Mouse (Mus musculus) layer of hippocampus, adult 18-20 months (tissue): Measurements from ENCODE around the gene Inpp4b. TPM values are rescaled to one million over a fixed set of nuclear protein-coding genes. Genes with fewer than 3 reads are reported as not detected.
"Not testable (repeated sequence)": the region's sequence is repeated elsewhere in the genome, so short reads cannot be mapped to it uniquely, and the experiment has no call there.

Source experiments
- DNase-seq, 2 experiments: peaks; one replicate each; pipeline ENCODE4 v3.0.0; 2022; ENCODE audit warnings: low spot score in 2 of 2
- total RNA-seq, 2 experiments: library from RNA; stranded (reverse); gene quantifications; 2 replicates each; pipeline ENCODE4 v1.2.3; 2021

Inpp4b gene
- total RNA-seq, 2 experiments from 2014 or later: 10.4 to 10.9 TPM

GRCm38 (mm10) chr8:81888843-81889242 is 546.5 kb downstream of the Inpp4b start:
- no peak for DNase-seq

GRCm38 (mm10) chr8:81893292-81893691 is 550.9 kb downstream of the Inpp4b start:
- DNase-seq: no peak

GRCm38 (mm10) chr8:81946812-81947211 is 604.5 kb downstream of the Inpp4b start:
- DNase-seq: no peak

- no peak for DNase-seq
Measured at GRCm38 (mm10) chr8:81953101-81953500, 610.7 kb downstream of the Inpp4b start.

GRCm38 (mm10) chr8:81985128-81985665 is 642.8 kb downstream of the Inpp4b start:
- DNase-seq: no peak

GRCm38 (mm10) chr8:81992966-81993365 is 650.6 kb downstream of the Inpp4b start:
- DNase-seq: no peak

GRCm38 (mm10) chr8:81996239-81996638 is 653.9 kb downstream of the Inpp4b start:
- DNase-seq: no peak

- peak; percentile 20 to 65 for DNase-seq
Measured at GRCm38 (mm10) chr8:81996823-81997222, 654.5 kb downstream of the Inpp4b start.

- no peak for DNase-seq
Measured at GRCm38 (mm10) chr8:82004158-82004557, 661.8 kb downstream of the Inpp4b start.

GRCm38 (mm10) chr8:82005466-82005865 is 663.1 kb downstream of the Inpp4b start:
- DNase-seq: no peak

- no peak for DNase-seq
Measured at GRCm38 (mm10) chr8:82017792-82018191, 675.4 kb downstream of the Inpp4b start.

- no peak for DNase-seq
Measured at GRCm38 (mm10) chr8:82027401-82027800, 685.0 kb downstream of the Inpp4b start.

- DNase-seq: peak; percentile 8 to 75
Measured at GRCm38 (mm10) chr8:82028896-82029295, 686.5 kb downstream of the Inpp4b start.

GRCm38 (mm10) chr8:82032035-82032434 is 689.7 kb downstream of the Inpp4b start:
- DNase-seq: not testable (repeated sequence)

- no peak for DNase-seq
Measured at GRCm38 (mm10) chr8:82054030-82054429, 711.7 kb downstream of the Inpp4b start.

GRCm38 (mm10) chr8:82067619-82068018 is 725.3 kb downstream of the Inpp4b start:
- peak; percentile 16 to 72 for DNase-seq

GRCm38 (mm10) chr8:82079267-82079666 is 736.9 kb downstream of the Inpp4b start:
- DNase-seq: no peak

- not testable (repeated sequence) for DNase-seq
Measured at GRCm38 (mm10) chr8:82086631-82087030, 744.3 kb downstream of the Inpp4b start.

- DNase-seq: no peak
Measured at GRCm38 (mm10) chr8:82090901-82091300, 748.5 kb downstream of the Inpp4b start.

GRCm38 (mm10) chr8:82093274-82093673 is 750.9 kb downstream of the Inpp4b start:
- DNase-seq: no peak

GRCm38 (mm10) chr8:82104560-82104959 is 762.2 kb downstream of the Inpp4b start:
- peak in 1 of 2 experiments; percentile 5 for DNase-seq

GRCm38 (mm10) chr8:82106131-82106530 is 763.8 kb downstream of the Inpp4b start:
- DNase-seq: no peak

- DNase-seq: no peak
Measured at GRCm38 (mm10) chr8:82150272-82150671, 807.9 kb downstream of the Inpp4b start.

GRCm38 (mm10) chr8:82157928-82158327 is 815.6 kb downstream of the Inpp4b start:
- no peak for DNase-seq
